Mouse (Mus musculus) intestine, postnatal 0 days (tissue): ENCODE results near the gene Pla2g4b. TPM values are rescaled to one million over a fixed set of nuclear protein-coding genes. Genes with fewer than 3 reads are reported as not detected.

Experiments used
- ATAC-seq: fragments of 200-750 bp; cut with Nextera tagmentation; 2 replicates; pipeline ENCODE4 v1.8.0; 2017; ENCODE audit warnings: mild to moderate bottlenecking, moderate TSS enrichment, moderate library complexity
- H3K27ac ChIP-seq: fragments of 300-500 bp; sonication (generic); 2 replicates; pipeline ENCODE4 v1.5.1; 2014; ENCODE audit warnings: mild to moderate bottlenecking, low read depth, low read length, moderate library complexity
- H3K27me3 ChIP-seq: fragments of 300-500 bp; sonication (generic); replicated peaks from 2 replicates; pipeline ENCODE4 v1.6.1; 2014; ENCODE audit warnings: low read length, mixed read lengths; ENCODE audit not compliant: control insufficient read depth, insufficient read depth
- H3K36me3 ChIP-seq: fragments of 300-500 bp; sonication (generic); 2 replicates; pipeline ENCODE4 v1.6.1; 2014; ENCODE audit warnings: mild to moderate bottlenecking, moderate library complexity; ENCODE audit not compliant: control insufficient read depth, insufficient read depth
- H3K4me1 ChIP-seq: fragments of 300-500 bp; sonication (generic); replicated peaks from 2 replicates; pipeline ENCODE4 v1.6.1; 2014; ENCODE audit warnings: antibody characterized with exemption, low read length, mixed read lengths; ENCODE audit not compliant: control insufficient read depth, insufficient read depth
- H3K4me2 ChIP-seq: fragments of 300-500 bp; sonication (generic); replicated peaks from 2 replicates; pipeline ENCODE4 v1.6.1; 2014; ENCODE audit warnings: low read depth, mild to moderate bottlenecking, moderate library complexity
- H3K4me3 ChIP-seq: fragments of 300-500 bp; sonication (generic); 2 replicates; pipeline ENCODE4 v1.5.1; 2014; ENCODE audit warnings: low read depth, low read length
- H3K9ac ChIP-seq: fragments of 300-500 bp; sonication (generic); 2 replicates; pipeline ENCODE4 v1.6.1; 2014; ENCODE audit warnings: mild to moderate bottlenecking, low read depth, low read length
- H3K9me3 ChIP-seq: fragments of 300-500 bp; sonication (generic); 2 replicates; pipeline ENCODE4 v1.6.1; 2016; ENCODE audit warnings: mixed run types; ENCODE audit not compliant: control insufficient read depth
- CTCF ChIP-seq: sonication (generic); IDR thresholded peaks from 2 replicates; pipeline ENCODE4 v1.5.1; 2016; ENCODE audit warnings: low read depth, mild to moderate bottlenecking, control low read depth, antibody characterized with exemption, moderate library complexity
- WGBS: fragments of 180-500 bp; shearing (Covaris S2); extraction: QIAGEN DNeasy Blood & Tissue Kit; methylation state at CpG from one replicate; pipeline ENCODE4 v1.1.7; 2014; 5-methylcytosine and 5-hydroxymethylcytosine counted together
- polyA plus RNA-seq: library from polyadenylated mRNA; unstranded; fragments of >200 nt; fragmentation: Nextera tagmentation; extraction: Ambion mirVana; gene quantifications from 2 replicates; pipeline ENCODE4 v1.2.1, GENCODE M21; 2015

The Pla2g4b gene
- polyA plus RNA-seq, 1 experiment from 2014 or later: 0.99 TPM

GRCm38 (mm10) chr2:119992349-119992748 lies 40.9 kb upstream of the Pla2g4b start:
- H3K9ac ChIP-seq: no peak overlapping the region
- H3K9me3 ChIP-seq: no peaks in the 10 kb centered on the region
- H3K27ac ChIP-seq: peak overlapping the region; percentile 5; the same call in 1 of the 2 replicates
- peak; percentile 84 for ATAC-seq
- 24% methylated on average over 2 of the region's 2 CpGs for WGBS
- H3K4me2 ChIP-seq: no peak overlapping the region
- H3K36me3 ChIP-seq: no peaks in the 10 kb centered on the region
- H3K27me3 ChIP-seq: no peaks in the 10 kb centered on the region
- no peak overlapping the region for H3K4me3 ChIP-seq
- peaks cover 11% of the 10 kb centered on the region for H3K4me1 ChIP-seq
- no peak for TF ChIP-seq CTCF

GRCm38 (mm10) chr2:119993515-119993914 lies 39.7 kb upstream of the Pla2g4b start:
- WGBS: 47% methylated on average over 2 of the region's 2 CpGs
- Histone ChIP-seq H3K9me3 (no peaks in the 10 kb centered on the region), H3K9ac (no peak overlapping the region), H3K36me3 (no peaks in the 10 kb centered on the region), H3K27me3 (no peaks in the 10 kb centered on the region), H3K27ac (no peak overlapping the region), H3K4me1 (peaks cover 16% of the 10 kb centered on the region), H3K4me2 (no peak overlapping the region), H3K4me3 (no peak overlapping the region)
- ATAC-seq: no peak
- TF ChIP-seq CTCF: no peak

- Histone ChIP-seq H3K36me3 (no peaks in the 10 kb centered on the region), H3K4me3 (no peak overlapping the region), H3K27me3 (no peaks in the 10 kb centered on the region), H3K27ac (peak overlapping the region; percentile 75), H3K9me3 (no peaks in the 10 kb centered on the region), H3K4me2 (no peak overlapping the region), H3K9ac (no peak overlapping the region), H3K4me1 (peaks cover 16% of the 10 kb centered on the region)
- no peak for ATAC-seq
- TF ChIP-seq CTCF: no peak
- WGBS: 51% methylated on average over 6 of the region's 6 CpGs
These were observed 38.4 kb upstream of the Pla2g4b start for GRCm38 (mm10) chr2:119994839-119995238.

- H3K27me3 ChIP-seq: no peaks in the 10 kb centered on the region
- H3K4me3 ChIP-seq: no peak overlapping the region
- 0 out of 2 replicates have a peak overlapping the region, but pooled peaks have one; percentile 11 for H3K9ac ChIP-seq
- 0 out of 2 replicates have a peak, but pooled peaks cover 1% of the 10 kb centered on the region for H3K36me3 ChIP-seq
- H3K4me2 ChIP-seq: no peak overlapping the region
- ATAC-seq: no peak
- H3K27ac ChIP-seq: peak overlapping the region; percentile 75
- 41% methylated on average over 9 of the region's 9 CpGs for WGBS
- H3K4me1 ChIP-seq: peaks cover 16% of the 10 kb centered on the region
- no peaks in the 10 kb centered on the region for H3K9me3 ChIP-seq
- no peak for TF ChIP-seq CTCF
These were observed 37.6 kb upstream of the Pla2g4b start for GRCm38 (mm10) chr2:119995391-119996281.

- Histone ChIP-seq H3K4me3 (no peak overlapping the region), H3K27ac (peak overlapping the region; percentile 50; the same call in 1 of the 2 replicates), H3K9ac (no peak overlapping the region), H3K27me3 (no peaks in the 10 kb centered on the region), H3K9me3 (no peaks in the 10 kb centered on the region), H3K4me2 (no peak overlapping the region), H3K36me3 (0 out of 2 replicates have a peak, but pooled peaks cover 5% of the 10 kb centered on the region), H3K4me1 (peaks cover 16% of the 10 kb centered on the region)
- TF ChIP-seq CTCF: no peak
- ATAC-seq: no peak
- WGBS: 71% methylated on average over 4 of the region's 4 CpGs
These were observed 35.9 kb upstream of the Pla2g4b start for GRCm38 (mm10) chr2:119997354-119997753.

GRCm38 (mm10) chr2:119999731-120000130 lies 33.5 kb upstream of the Pla2g4b start:
- H3K4me1 ChIP-seq: peaks cover 12% of the 10 kb centered on the region
- H3K27ac ChIP-seq: no peak overlapping the region
- no peaks in the 10 kb centered on the region for H3K27me3 ChIP-seq
- WGBS: 94% methylated on average over 2 of the region's 2 CpGs
- H3K4me2 ChIP-seq: no peak overlapping the region
- H3K9me3 ChIP-seq: no peaks in the 10 kb centered on the region
- TF ChIP-seq CTCF: no peak
- ATAC-seq: no peak
- no peak overlapping the region for H3K4me3 ChIP-seq
- 0 out of 2 replicates have a peak, but pooled peaks cover 5% of the 10 kb centered on the region for H3K36me3 ChIP-seq
- no peak overlapping the region for H3K9ac ChIP-seq
